Mouse (Mus musculus) testis, adult 2 months (tissue): ENCODE data around the gene Rbms3.

Source experiments
- CTCF ChIP-seq: fragments of 200-500 bp; IDR thresholded peaks from 2 replicates; pipeline ENCODE4 v1.5.1; 2012; ENCODE audit warnings: low read depth, mild to moderate bottlenecking, inconsistent platforms, low read length, moderate library complexity; ENCODE audit not compliant: control insufficient read depth, insufficient read depth, insufficient replicate concordance
- POLR2A ChIP-seq: fragments of 200-500 bp; IDR thresholded peaks from 2 replicates; pipeline ENCODE4 v1.6.1; 2012; ENCODE audit warnings: low read depth, mild to moderate bottlenecking, inconsistent platforms, low read length, moderate library complexity; ENCODE audit not compliant: control insufficient read depth

DNA sequence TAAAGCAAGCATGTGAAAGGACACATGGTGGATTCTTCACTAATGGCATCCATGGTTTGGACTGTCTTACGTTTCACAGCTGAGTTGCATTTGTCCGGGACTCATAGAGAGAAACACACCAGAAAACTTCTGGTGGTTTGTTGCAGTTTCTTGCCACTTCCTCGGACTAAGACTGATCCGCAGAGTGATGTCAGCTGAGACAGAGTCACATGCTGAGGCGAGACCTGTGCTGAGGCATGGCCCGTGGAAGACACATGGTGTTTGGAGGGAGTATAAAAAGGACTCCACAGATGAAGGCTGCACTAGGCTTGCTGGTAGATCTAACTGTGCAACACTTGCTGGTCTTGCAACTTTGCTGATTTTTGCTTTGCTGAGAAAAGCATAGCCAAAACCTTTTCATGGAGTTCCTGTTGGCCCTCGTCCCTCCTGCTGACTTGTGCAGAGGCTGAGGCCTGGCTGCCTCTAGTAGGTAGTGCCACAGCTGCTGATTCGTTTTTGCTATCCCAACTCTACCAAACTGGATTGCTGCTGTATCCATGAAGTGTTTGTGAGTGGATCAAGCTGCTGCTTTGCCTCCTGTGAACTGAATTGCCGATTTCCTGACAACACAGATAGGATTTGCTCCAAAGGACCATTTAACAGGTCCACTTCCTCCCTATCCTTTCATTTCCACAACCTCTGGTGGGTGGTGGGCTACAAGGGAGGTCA is 742.6 kb downstream of the Rbms3 start:
- TF ChIP-seq POLR2A (no peak), CTCF (no peak)
